Mouse (Mus musculus) forebrain, postnatal 0 days (tissue): ENCODE measurements around the gene Pgpep1l. TPM values are rescaled to one million over a fixed set of nuclear protein-coding genes. Genes with fewer than 3 reads are reported as not detected.

Source experiments
- ATAC-seq: fragments of 200-750 bp; cut with Nextera tagmentation; 2 replicates; pipeline ENCODE4 v1.8.0; 2017; ENCODE audit warnings: mild to moderate bottlenecking, moderate library complexity
- DNase-seq: peaks from one replicate; pipeline ENCODE4 v3.0.0-alpha.2; 2015
- H3K27ac ChIP-seq: fragments of 300-500 bp; sonication (generic); 2 replicates; pipeline ENCODE4 v1.5.1; 2014; ENCODE audit warnings: low read depth, mild to moderate bottlenecking, antibody characterized with exemption, low read length, moderate library complexity, mixed read lengths
- H3K27me3 ChIP-seq: fragments of 300-500 bp; sonication (generic); 2 replicates; pipeline ENCODE4 v1.6.1; 2014; ENCODE audit warnings: mild to moderate bottlenecking, low read length, mixed read lengths; ENCODE audit not compliant: insufficient read depth
- H3K36me3 ChIP-seq: fragments of 300-500 bp; sonication (generic); 2 replicates; pipeline ENCODE4 v1.6.1; 2014; ENCODE audit warnings: mild to moderate bottlenecking, moderate library complexity; ENCODE audit not compliant: insufficient read depth
- H3K4me1 ChIP-seq: fragments of 300-500 bp; sonication (generic); 2 replicates; pipeline ENCODE4 v1.6.1; 2014; ENCODE audit warnings: antibody characterized with exemption; ENCODE audit not compliant: insufficient read depth
- H3K4me2 ChIP-seq: fragments of 300-500 bp; sonication (generic); 2 replicates; pipeline ENCODE4 v1.6.1; 2014; ENCODE audit warnings: low read depth, mild to moderate bottlenecking, moderate library complexity
- H3K4me3 ChIP-seq: fragments of 300-500 bp; sonication (generic); 2 replicates; pipeline ENCODE4 v1.5.1; 2014; ENCODE audit warnings: low read depth, low read length, mixed read lengths
- H3K9ac ChIP-seq: fragments of 300-500 bp; sonication (generic); 2 replicates; pipeline ENCODE4 v1.6.1; 2014; ENCODE audit warnings: mild to moderate bottlenecking
- H3K9me3 ChIP-seq: fragments of 300-500 bp; sonication (generic); 2 replicates; pipeline ENCODE4 v1.6.1; 2016; ENCODE audit warnings: low read length
- CTCF ChIP-seq: sonication (generic); IDR thresholded peaks from 2 replicates; pipeline ENCODE4 v1.5.1; 2016; ENCODE audit warnings: antibody characterized with exemption, control low read depth, low read depth
- WGBS: fragments of 180-500 bp; shearing (Covaris S2); extraction: QIAGEN DNeasy Blood & Tissue Kit; methylation state at CpG from one replicate; pipeline ENCODE4 v1.1.7; 2014; 5-methylcytosine and 5-hydroxymethylcytosine counted together
- polyA plus RNA-seq: library from polyadenylated mRNA; unstranded; fragments of >200 nt; fragmentation: Nextera tagmentation; extraction: Ambion mirVana; gene quantifications from 2 replicates; pipeline ENCODE4 v1.2.1, GENCODE M21; 2015
- total RNA-seq: library from RNA; depleted of rRNA; stranded (reverse); fragments of >200 nt; gene quantifications from 2 replicates; pipeline ENCODE4 v1.2.3, GENCODE M21; 2014; rRNA removed

The Pgpep1l gene
- total and polyA plus RNA-seq, 2 experiments from 2014 or later, result 1.0 TPM; not detected in 1

DNA sequence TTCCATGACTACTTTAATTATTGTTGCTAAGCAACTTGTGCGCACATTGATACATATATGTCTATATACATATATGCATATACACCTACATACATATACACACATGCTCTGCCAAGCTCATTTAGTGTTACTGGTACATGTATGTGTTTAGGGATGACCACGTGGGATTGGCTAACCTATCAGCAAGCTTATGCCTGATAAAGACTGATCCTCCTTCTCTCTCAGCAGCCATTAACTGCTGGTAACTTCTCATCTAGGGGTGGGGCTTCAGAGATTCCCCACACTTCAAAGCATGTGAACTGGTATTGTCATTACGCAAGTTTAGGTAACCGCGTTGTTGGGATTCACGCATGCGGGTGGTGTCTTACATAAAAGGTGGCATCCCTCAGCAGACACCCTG, 64.4 kb downstream of the Pgpep1l start:
- Histone ChIP-seq H3K36me3 (peaks cover 70% of the 10 kb centered on the region), H3K9me3 (no peaks in the 10 kb centered on the region), H3K9ac (no peak overlapping the region), H3K27me3 (no peaks in the 10 kb centered on the region), H3K4me3 (no peak overlapping the region), H3K4me2 (no peak overlapping the region), H3K4me1 (no peaks in the 10 kb centered on the region), H3K27ac (no peak overlapping the region)
- 96% methylated on average over 7 of the region's 7 CpGs for WGBS
- no peak for ATAC-seq
- TF ChIP-seq CTCF, result no peak
- no peak for DNase-seq

DNA sequence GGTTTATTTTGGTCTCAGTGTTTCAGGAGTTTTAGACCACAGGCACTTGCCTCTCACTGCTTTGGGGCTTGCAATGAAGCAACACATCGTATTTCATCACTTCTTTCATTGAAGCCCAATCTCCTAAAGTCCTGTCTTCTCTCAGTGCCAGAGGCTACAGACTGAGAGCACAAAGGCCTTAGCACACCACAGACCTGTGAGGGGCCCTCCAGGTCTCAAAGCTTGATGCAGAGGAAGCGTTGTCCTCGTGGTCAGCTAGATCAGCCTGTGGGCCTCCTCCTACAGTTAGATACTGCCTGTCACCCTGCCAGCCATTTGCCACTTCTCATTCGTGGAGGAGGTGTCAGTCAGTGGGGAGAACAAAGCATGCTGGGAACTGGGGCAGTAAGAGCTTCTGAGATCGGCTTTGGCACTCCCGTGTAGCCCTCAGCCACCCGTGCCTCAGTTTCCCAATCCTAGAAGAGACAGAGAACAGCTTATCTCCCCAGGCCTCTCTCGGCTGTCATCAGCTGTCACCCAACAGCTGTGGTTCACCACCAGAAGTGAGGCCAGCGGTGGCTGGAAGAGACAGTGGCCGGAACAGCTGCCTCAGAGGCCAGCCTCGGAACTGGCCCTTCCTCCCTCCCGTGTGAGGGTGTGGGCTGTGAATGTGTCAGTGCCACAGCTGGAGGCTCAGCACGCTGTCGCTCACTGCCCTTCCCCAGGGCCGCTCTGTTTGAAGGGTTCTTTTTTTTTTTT, 69.9 kb downstream of the Pgpep1l start:
- WGBS, result 89% methylated on average over 15 of the region's 15 CpGs
- ATAC-seq (no peak), DNase-seq (no peak)
- Histone ChIP-seq H3K4me1 (no peaks in the 10 kb centered on the region), H3K9me3 (no peaks in the 10 kb centered on the region), H3K36me3 (peaks cover 71% of the 10 kb centered on the region), H3K4me3 (no peak overlapping the region), H3K27me3 (no peaks in the 10 kb centered on the region), H3K9ac (no peak overlapping the region), H3K4me2 (no peak overlapping the region), H3K27ac (no peak overlapping the region)
- no peak for TF ChIP-seq CTCF

DNA sequence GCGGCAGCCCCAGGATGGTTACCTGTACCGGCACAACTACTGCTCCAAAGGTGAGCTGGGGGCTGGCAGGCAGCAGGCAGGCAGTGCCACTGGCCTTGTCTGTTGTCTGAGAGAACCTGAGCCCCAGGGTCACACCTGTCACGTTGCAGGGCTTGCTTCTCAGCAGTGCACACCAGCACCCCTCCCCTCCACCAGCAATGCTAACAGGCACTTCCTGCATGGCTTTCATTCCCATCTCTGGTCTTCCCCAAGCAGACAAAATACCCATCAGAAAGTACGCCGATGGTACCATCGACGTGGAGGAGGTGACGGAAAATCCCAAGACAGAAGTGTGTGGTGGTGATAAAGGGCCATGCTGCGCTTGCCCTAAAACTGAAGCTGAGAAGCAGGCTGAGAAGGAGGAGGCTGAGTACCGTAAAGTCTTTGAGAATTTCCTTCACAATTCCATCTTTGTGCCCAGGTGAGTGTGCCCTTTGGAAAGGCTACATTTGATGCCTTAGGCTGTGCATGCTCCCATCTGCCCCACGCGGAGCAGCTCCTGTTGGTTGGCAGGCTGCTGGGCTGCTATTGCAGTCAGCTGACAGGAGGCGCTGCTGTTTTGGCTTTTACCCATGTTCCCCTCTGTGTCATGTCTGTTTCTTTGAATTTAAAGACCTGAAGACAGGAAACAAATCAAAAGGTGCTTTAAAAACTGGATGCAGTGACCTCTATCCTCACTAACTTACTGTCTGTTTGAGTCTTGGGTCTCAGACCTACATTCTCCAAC, 74.2 kb downstream of the Pgpep1l start:
- WGBS, result 94% methylated on average over 13 of the region's 13 CpGs
- TF ChIP-seq CTCF, result no peak
- Histone ChIP-seq H3K4me2 (no peak overlapping the region), H3K4me1 (no peaks in the 10 kb centered on the region), H3K27me3 (no peaks in the 10 kb centered on the region), H3K9ac (no peak overlapping the region), H3K36me3 (peaks cover 68% of the 10 kb centered on the region), H3K27ac (no peak overlapping the region), H3K4me3 (no peak overlapping the region), H3K9me3 (no peaks in the 10 kb centered on the region)
- ATAC-seq, result no peak
- no peak for DNase-seq

DNA sequence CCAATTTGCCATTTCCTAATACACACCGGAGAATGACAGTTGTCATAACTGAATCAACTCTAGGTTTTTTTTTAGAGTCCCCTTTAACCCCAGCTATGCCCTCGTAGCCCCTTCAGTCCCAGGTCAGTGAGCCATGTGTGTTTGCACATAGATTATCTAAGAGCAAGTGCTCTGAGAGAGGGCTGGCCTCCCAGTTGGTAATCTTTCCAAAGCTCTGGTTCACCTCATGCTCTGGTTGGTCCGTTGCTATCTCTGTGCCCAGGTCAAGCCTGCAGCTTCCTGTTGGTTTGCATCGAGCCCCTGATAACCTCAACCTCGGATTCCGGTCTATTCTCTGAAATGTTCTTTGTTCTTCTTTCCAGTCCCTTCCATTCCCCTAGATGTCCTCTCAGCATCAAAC, 74.8 kb downstream of the Pgpep1l start:
- TF ChIP-seq CTCF, result no peak
- ATAC-seq, result no peak
- no peak overlapping the region for H3K9ac ChIP-seq
- no peak overlapping the region for H3K4me3 ChIP-seq
- DNase-seq, result no peak
- no peaks in the 10 kb centered on the region for H3K9me3 ChIP-seq
- H3K4me1 ChIP-seq, result no peaks in the 10 kb centered on the region
- H3K27me3 ChIP-seq, result no peaks in the 10 kb centered on the region
- 88% methylated on average over 6 of the region's 6 CpGs for WGBS
- no peak overlapping the region for H3K27ac ChIP-seq
- H3K36me3 ChIP-seq, result peaks cover 68% of the 10 kb centered on the region
- H3K4me2 ChIP-seq, result no peak overlapping the region

Other genes with a start within 250 kb of the Pgpep1l start
- 0.08 and 0.14 TPM in 2 replicates for gene Fam169b, start 9.6 kb upstream of the Pgpep1l start, total RNA-seq
- 0.08 and 0.12 TPM in 2 replicates for gene Fam169b, start 9.6 kb upstream of the Pgpep1l start, polyA plus RNA-seq